In the genomic region with DNA sequence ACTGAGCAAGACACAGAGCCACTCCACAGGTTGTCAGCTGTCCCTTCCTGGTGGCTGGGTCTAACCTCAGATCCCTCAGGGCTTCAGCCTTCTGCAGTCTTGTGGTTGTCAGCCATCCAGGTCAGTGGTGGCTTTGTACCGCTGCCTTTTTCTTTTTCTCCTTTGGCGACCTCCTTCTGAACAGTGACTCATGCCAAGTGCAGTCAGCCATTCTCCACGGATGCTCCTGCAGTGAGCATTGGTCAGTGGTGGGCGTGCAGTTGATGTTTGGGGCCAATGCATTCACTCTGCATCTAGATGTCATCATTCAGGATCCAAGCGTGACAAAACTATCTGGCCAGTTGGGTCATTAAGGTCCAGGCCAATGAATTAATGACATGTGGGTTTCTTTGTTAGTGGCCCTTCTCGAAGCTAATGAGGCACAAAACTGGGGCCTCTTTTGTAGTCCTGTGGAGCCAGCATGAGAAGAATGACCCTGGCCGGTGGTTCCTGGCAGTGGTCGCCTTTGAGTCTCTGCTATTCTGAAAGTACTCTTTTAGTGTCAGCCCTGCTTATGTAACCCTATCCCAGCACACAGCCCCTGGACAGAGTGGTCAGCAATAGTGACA, we compare ENCODE assay signal across 14 mouse cellular contexts. TPM values are rescaled to one million over a fixed set of nuclear protein-coding genes. Genes with fewer than 3 reads are reported as not detected.
A peak's percentile ranks its signal among the peaks of the same experiment; 100 is the strongest.
DNase-seq lines count a peak whose midpoint lies in the region; ATAC-seq lines count a peak whose summit lies in the region.
"Had no signal": no experiment of that assay in that cellular context is flagged by ENCODE, and none has a peak within 500 bp of the region (broad histone marks: within the 10 kb centered on the region; RNA-seq: fewer than 3 reads in every experiment).

No protein-coding gene starts in this region.

- no peak overlapping the region for H3K9ac ChIP-seq in intestine, embryonic 14.5 days (ENCODE audit: low read length)
- H3K9ac ChIP-seq in intestine, embryonic 15.5 days: no peak overlapping the region
- H3K9ac ChIP-seq in embryonic facial prominence, embryonic 11.5 days (replicated peaks; ENCODE audit: low read length): no peak overlapping the region
- H3K9ac ChIP-seq: heart, embryonic 12.5 days; liver, embryonic 14.5 days had no signal

- H3K27me3 ChIP-seq in intestine, embryonic 14.5 days (replicated peaks; ENCODE audit: control insufficient read depth, insufficient read depth, low read length): peaks cover 25% of the 10 kb centered on the region
- H3K27me3 ChIP-seq in intestine, embryonic 15.5 days (replicated peaks): no peaks in the 10 kb centered on the region; the same call in 1 of the 2 replicates
- H3K27me3 ChIP-seq in embryonic facial prominence, embryonic 11.5 days (ENCODE audit: control insufficient read depth, insufficient read depth, low read length): peaks cover 19% of the 10 kb centered on the region

- no peak overlapping the region for H3K27ac ChIP-seq in intestine, embryonic 14.5 days (ENCODE audit: low read depth)
- no peak overlapping the region for H3K27ac ChIP-seq in intestine, embryonic 15.5 days
- H3K27ac ChIP-seq in embryonic facial prominence, embryonic 11.5 days (replicated peaks; ENCODE audit: low read depth, low read length): no peak overlapping the region
- H3K27ac ChIP-seq: liver, embryonic 14.5 days had no signal

- H3K9me3 ChIP-seq in intestine, embryonic 14.5 days (ENCODE audit: control insufficient read depth, low read length): no peaks in the 10 kb centered on the region
- H3K9me3 ChIP-seq in intestine, embryonic 15.5 days: no peaks in the 10 kb centered on the region
- no peaks in the 10 kb centered on the region for H3K9me3 ChIP-seq in embryonic facial prominence, embryonic 11.5 days (replicated peaks; ENCODE audit: control insufficient read depth, low read length)
- H3K9me3 ChIP-seq: heart, embryonic 12.5 days had no signal

- H3K36me3 ChIP-seq in intestine, embryonic 14.5 days (ENCODE audit: control insufficient read depth, insufficient read depth, low read length): no peaks in the 10 kb centered on the region
- no peaks in the 10 kb centered on the region for H3K36me3 ChIP-seq in intestine, embryonic 15.5 days
- H3K36me3 ChIP-seq in embryonic facial prominence, embryonic 11.5 days (replicated peaks; ENCODE audit: control insufficient read depth, insufficient read depth, low read depth, low read length): no peaks in the 10 kb centered on the region
- H3K36me3 ChIP-seq: heart, embryonic 12.5 days had no signal

- no peaks in the 10 kb centered on the region for H3K4me1 ChIP-seq in intestine, embryonic 14.5 days (replicated peaks; ENCODE audit: control insufficient read depth, insufficient read depth, low read length)
- peaks cover 7% of the 10 kb centered on the region; the same call in 1 of the 2 replicates for H3K4me1 ChIP-seq in intestine, embryonic 15.5 days (replicated peaks)
- H3K4me1 ChIP-seq in embryonic facial prominence, embryonic 11.5 days (ENCODE audit: control insufficient read depth, insufficient read depth, low read length): no peaks in the 10 kb centered on the region

- no peak overlapping the region for H3K4me3 ChIP-seq in intestine, embryonic 14.5 days (ENCODE audit: low read depth, low read length)
- H3K4me3 ChIP-seq in intestine, embryonic 15.5 days (replicated peaks): no peak overlapping the region
- H3K4me3 ChIP-seq in embryonic facial prominence, embryonic 11.5 days (ENCODE audit: low read depth, low read length): no peak overlapping the region
- H3K4me3 ChIP-seq: heart, embryonic 12.5 days had no signal

- no peak overlapping the region for H3K4me2 ChIP-seq in intestine, embryonic 14.5 days (ENCODE audit: low read length)
- no peak overlapping the region for H3K4me2 ChIP-seq in intestine, embryonic 15.5 days (replicated peaks)
- H3K4me2 ChIP-seq in embryonic facial prominence, embryonic 11.5 days (ENCODE audit: low read depth, low read length): no peak overlapping the region
- H3K4me2 ChIP-seq: heart, embryonic 12.5 days had no signal

- 66% methylated on average over 8 of the region's 8 CpGs for WGBS in intestine, embryonic 14.5 days
- 70% methylated on average over 8 of the region's 8 CpGs for WGBS in intestine, embryonic 15.5 days
- WGBS in embryonic facial prominence, embryonic 11.5 days: 45% methylated on average over 8 of the region's 8 CpGs

- no peak for ATAC-seq in intestine, embryonic 14.5 days (replicated peaks; ENCODE audit: low FRiP score, low TSS enrichment, low read depth)
- ATAC-seq in intestine, embryonic 15.5 days: no peak
- peak; percentile 61; the same call in 1 of the 2 replicates for ATAC-seq in embryonic facial prominence, embryonic 11.5 days (replicated peaks; ENCODE audit: insufficient number of reproducible peaks, low FRiP score, low TSS enrichment, low read depth)
- ATAC-seq in erythroblast, adult 5-6 weeks (replicated peaks; ENCODE audit: low FRiP score, poor library complexity, severe bottlenecking): no peak
- ATAC-seq: forebrain, embryonic 14.5 days had no signal

- peak; percentile 23 for DNase-seq in intestine, embryonic 14.5 days (ENCODE audit: low spot score)
- DNase-seq in right cerebral cortex, postnatal 10 days (ENCODE audit: low spot score in 2 of 2): peak; percentile 61 to 76
- no peak for DNase-seq in right cerebral cortex, postnatal 14 days
- no peak for DNase-seq in embryonic facial prominence, embryonic 11.5 days (ENCODE audit: low spot score)
- no peak for DNase-seq in frontal cortex, postnatal 25 days (ENCODE audit: low spot score in 2 of 2)
- DNase-seq in kidney, postnatal 4 days: no peak
- DNase-seq: kidney, postnatal 25 days; lung, postnatal 4 days; spleen, adult 18-20 months had no signal

RNA-seq across cellular contexts. Expression of gene Gcnt4, which starts 4.0 kb away (rescaled TPM):
- 0.44 and 0.45 TPM in 2 replicates for polyA plus RNA-seq in intestine, embryonic 14.5 days (2014; fragmentation: Nextera tagmentation; extraction: Ambion mirVana)
- 4.5 and 4.8 TPM in 2 replicates for polyA plus RNA-seq in intestine, embryonic 15.5 days (2015; fragmentation: Nextera tagmentation; extraction: Ambion mirVana)
- 0.07 and 0.10 TPM in 2 replicates for polyA plus RNA-seq in embryonic facial prominence, embryonic 11.5 days (2014; fragmentation: Nextera tagmentation; extraction: Ambion mirVana)
- not detected in 2 replicates for total RNA-seq in erythroblast, adult 5-6 weeks (2015; ENCODE audit: low replicate concordance)
- not detected in 2 replicates for total RNA-seq in erythroblast, adult 5-6 weeks (2017; ENCODE audit: low replicate concordance)

Comparison
In these comparisons a context has a peak if more than half of its experiments do, and no peak if none do; other contexts are left out.
1. DNase-seq: peak in intestine, embryonic 14.5 days (single experiment) and right cerebral cortex, postnatal 10 days (2 of 2); none in right cerebral cortex, postnatal 14 days (single experiment), embryonic facial prominence, embryonic 11.5 days (single experiment), frontal cortex, postnatal 25 days (0 of 2) and kidney, postnatal 4 days (0 of 2).